Mouse (Mus musculus): Measurements from ENCODE around the gene Plxna4.

Plxna4 gene

GRCm38 (mm10) chr6:32224007-32224703 is 363.8 kb downstream of the Plxna4 start:
- no peak for DNase-seq

DNA sequence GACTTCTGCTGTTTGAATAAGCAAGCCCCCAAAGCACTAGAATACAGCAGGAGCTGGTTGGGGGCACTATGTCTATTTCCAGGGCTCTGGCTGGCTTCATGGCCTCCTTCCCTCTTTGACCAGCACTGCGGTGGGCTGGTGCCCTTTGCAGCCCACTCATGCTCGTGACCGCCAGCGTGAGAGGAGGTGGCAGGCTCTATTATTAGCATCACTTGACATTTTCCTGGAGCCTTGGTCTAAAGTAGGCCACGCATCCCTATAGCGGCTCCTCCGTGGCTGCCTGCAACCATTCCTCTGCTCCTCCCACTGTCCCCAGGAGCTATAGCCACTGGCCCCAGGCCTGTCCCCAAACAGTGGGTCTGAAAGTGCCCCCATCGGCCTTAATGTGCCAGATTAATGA is 367.2 kb downstream of the Plxna4 start:
- DNase-seq, result no peak

DNA sequence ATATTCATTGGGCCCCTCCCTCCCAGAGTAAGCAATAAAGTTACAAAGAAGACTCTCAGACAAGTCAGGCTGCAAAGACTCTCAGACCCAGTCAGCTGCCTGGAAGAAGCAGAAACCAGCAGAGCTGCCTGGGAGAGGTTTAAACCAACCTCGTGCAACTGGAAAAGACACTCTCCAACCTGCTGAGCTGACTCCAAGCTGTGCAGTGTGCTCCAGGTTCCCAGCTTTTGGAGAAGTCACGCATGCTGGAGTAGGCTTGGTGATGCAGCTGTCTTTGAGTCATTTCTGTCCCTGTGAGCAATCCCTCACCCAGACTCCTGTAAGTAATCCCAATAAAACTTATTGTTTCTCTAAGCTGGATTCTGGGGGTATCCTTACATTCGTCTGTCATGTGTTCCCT is 369.4 kb downstream of the Plxna4 start:
- DNase-seq, result no peak

DNA sequence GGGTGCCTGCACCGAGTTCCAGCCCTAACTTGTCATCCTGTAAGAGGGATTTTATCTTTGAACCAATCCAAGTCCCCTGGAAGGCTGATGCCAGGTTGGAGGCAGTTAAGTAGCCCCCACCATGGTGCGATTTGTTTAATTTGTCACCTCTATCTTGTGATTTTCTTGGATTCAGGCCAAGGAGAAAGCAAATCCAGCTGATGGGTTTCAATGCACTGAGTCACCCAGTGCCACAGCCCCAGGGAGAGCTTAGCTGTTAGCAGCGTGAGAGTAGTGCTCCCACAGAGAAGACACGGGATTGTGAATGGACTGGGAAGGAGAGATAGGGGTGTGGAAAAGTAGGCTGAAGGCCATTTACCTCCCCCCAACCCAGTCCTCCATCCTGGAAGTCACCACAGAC is 375.6 kb downstream of the Plxna4 start:
- no peak for DNase-seq

DNA sequence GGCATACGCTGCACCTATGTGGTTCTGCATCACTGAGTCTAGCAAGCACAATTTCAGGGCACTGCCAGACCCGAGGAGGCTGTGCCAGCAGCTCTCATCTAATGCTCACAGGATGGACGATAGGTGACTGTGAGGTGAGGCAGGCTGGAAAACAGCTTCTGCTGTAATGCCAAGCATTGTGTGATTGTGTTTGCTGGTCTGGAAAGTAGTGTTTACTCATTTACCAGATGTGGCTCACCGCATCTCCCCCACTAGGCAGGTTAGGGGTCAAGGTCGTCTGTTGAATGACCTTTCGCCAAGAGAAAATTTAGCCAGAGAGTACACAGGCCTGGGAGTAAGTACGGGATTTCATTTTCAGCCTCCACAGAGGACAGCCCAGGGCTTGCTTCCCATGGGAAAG is 377.9 kb downstream of the Plxna4 start:
- DNase-seq, result no peak

GRCm38 (mm10) chr6:32208951-32209350 is 379.0 kb downstream of the Plxna4 start:
- DNase-seq, result no peak

DNA sequence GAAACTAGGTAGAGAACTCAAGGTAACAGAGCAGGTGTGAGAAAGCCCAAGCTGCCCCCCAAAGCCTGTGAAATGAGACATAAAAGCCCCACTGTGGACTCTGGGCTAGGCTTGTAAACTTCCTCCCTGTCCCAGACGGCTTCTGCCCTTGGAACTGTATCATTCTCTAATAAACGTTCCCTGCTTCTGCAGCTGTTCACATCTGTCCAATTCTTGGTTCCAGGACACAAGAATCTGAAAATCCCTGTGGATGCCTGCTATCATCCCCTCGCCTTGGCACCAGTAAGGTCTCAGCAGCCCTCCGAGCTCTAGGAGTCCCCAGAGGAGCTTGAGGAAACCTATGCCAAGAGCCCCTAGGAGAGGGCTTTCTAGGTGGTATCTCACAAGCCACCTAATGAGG is 383.7 kb downstream of the Plxna4 start:
- DNase-seq, result no peak

- DNase-seq, result no peak
These were observed 384.6 kb downstream of the Plxna4 start for GRCm38 (mm10) chr6:32203389-32203788.

- no peak for DNase-seq
These were observed 385.3 kb downstream of the Plxna4 start for GRCm38 (mm10) chr6:32202664-32203192.

- DNase-seq, result no peak
These were observed 386.5 kb downstream of the Plxna4 start for GRCm38 (mm10) chr6:32201506-32201905.

- no peak for DNase-seq
These were observed 388.4 kb downstream of the Plxna4 start for GRCm38 (mm10) chr6:32199616-32200015.

- DNase-seq, result no peak
These were observed 391.1 kb downstream of the Plxna4 start for GRCm38 (mm10) chr6:32196913-32197312.

DNA sequence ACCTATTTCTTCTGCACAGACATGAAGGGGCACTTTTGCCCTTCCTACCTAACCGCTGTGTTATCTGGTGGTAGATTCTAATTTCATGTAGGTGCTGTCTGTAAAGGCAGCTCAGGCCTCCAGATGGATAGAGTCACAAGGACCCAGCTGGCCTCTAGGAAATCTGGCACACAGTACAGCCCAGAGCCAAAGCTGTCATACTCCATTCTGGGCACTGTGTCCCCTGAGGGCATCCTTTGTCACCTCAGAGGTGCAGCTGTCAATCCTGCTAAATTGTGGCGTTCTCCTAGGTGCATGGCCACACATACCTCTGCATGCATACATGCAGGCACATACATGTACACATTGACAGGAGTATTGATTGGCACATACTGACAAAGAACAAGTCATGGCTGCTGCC is 394.9 kb downstream of the Plxna4 start:
- DNase-seq, result no peak

DNA sequence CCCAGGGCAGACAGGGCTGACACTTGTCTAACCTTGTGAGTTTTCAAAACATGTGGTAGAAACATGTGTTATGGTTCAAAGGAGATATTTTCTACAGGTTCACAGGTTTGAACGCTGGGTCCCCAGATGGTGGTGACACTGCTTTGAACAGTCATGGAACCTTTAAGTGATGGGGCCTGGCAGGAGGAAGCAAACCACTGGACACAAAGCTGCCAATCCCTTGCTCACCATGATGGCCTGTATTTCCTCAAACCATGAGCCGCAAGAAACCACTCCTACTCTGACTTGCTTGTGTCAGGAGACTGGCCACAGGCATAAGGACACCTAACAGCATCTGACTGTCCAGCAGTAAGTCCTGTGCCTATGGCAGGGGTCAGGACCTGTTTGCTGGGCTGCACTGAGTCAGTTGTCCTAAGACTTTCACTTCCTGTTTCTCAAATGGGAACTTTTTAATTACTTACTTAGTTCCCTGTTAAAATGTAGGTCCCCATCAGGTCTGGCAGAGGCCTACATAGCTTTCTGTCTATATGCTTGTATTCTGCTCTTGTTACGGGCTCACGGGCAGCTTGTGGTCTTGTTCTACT is 403.5 kb downstream of the Plxna4 start:
- no peak for DNase-seq

DNA sequence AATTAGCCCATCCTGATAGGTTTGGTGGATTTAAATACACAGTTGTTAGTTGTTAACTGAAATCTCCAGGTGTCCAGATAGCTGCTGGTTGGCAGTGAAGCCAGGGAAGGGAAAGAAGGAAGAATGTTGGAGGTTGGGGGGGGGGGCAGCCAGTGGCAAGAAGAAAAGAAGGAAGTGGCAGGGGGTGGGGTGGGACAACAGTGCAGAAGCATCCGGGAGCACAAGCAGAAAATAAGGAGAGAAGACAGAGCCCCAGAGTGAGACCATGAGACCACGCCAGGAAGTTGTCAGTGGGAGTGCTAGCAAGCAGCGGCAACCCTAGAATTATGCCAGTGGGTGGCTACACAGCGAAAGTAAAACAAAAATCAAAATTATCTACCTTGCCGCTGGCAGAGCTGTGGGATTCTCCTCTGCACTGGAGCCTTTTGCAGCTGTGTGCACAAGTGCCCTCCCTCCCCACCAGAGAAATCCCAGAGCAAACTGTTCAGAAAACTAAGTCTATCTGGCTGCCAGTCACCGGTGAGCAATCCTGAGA is 404.3 kb downstream of the Plxna4 start:
- no peak for DNase-seq

DNA sequence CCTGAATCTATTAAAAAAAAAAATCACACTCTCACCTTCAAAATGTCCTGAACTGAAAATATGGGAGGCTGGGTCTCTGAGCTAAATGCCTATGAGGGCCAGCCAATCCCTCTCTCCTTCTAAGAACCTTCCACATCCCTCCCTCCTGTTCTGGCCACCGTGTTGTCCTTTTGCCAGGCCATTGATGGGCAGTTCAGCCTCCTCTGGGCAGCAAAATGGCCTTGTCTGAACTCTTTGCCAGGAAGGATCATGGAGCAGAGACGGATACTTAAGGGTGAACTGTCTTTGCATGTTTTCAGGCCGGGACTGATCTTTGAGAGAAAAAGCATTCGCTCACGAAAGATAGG is 408.0 kb downstream of the Plxna4 start:
- DNase-seq, result no peak

DNA sequence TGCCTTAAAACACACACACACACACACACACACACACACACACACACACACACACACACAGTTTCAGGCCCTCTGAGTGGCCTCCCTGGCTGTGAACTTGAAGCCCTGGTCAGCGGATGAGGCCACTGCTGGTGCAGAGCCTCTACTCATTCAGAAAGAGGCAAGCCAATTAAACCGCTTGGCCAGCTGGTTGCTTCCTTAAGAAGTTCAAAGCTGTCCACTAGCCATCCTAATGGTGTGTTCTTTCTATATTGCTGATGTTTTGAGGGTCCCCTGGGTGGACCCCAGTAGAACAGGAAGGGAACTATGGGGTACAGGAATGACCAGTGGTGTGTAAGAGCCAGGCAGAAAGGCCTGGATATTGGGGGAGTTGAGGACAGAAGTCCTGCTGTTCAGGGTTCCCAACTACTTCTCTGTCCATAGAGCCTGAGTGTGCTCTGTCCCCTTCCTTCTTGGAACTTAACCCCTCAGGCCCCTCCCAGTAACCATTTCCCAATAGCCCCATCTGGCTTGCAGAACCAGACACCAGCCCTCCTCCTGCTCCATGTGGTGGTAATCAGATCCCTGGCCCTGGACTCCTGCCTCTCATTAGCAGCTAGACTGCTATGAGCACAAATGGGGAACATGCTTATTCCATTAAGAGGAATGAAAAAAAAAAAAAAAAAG is 408.5 kb downstream of the Plxna4 start:
- DNase-seq, result no peak

DNA sequence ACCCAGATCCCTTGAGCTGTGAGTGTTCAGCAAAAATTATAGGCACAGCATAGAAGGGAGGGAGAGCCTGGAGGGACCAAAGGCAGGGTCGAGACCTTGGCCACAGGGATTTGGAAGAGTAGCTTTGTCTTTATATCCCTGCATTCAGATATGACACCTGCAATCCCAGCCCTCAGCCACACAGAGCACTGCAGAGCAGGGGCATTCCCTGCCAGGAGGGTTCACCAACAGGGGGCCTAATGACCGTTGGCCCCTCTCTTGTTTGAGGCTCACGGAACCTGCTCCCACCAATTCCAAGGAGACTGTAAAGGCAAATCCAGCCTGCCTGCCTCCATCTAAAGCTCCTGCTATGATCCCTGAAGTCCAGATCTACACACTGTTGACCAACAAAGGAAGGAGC is 410.1 kb downstream of the Plxna4 start:
- no peak for DNase-seq

- no peak for DNase-seq
These were observed 420.3 kb downstream of the Plxna4 start for GRCm38 (mm10) chr6:32167725-32168124.

DNA sequence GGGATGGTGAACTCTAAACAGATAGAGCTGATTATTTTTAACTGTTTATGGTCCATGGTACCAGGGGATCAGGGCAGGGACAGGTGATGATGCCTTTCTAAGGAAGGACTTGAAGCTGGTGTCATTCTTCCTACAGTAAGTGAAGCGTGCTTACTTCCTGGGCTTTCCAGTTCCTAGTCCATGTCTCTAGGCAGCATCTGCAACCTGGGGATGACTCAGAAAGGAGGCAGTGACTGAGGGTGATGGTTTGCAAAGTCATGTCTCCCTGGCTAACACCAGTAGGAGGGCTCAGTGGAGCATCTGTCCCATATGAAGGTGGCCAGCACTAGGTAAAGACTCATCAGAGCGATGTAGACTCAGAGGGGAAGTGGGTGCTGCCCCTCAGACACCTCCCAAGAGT is 427.6 kb downstream of the Plxna4 start:
- DNase-seq, result no peak

DNA sequence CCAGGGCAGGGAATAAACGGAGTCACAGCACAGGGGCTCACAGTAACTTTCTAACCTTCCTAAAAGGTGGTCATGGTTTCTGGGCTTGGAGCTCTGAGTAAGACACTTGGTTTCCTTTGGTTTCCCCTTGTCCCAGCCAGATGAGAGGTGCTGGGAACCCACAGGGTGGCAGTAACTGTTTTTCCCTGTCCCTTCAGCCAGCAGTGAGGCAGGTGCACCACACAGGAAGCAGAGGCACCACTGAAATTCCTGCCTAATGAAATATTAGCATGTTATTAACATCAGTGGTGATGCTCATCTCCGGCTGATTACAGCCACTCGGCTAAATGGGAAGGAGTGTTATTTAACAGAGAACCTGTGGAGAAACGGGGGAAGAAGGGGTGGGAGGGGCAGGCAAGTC is 428.1 kb downstream of the Plxna4 start:
- no peak for DNase-seq

- no peak for DNase-seq
These were observed 429.6 kb downstream of the Plxna4 start for GRCm38 (mm10) chr6:32158347-32158746.

- no peak for DNase-seq
These were observed 434.8 kb downstream of the Plxna4 start for GRCm38 (mm10) chr6:32153170-32153569.

DNA sequence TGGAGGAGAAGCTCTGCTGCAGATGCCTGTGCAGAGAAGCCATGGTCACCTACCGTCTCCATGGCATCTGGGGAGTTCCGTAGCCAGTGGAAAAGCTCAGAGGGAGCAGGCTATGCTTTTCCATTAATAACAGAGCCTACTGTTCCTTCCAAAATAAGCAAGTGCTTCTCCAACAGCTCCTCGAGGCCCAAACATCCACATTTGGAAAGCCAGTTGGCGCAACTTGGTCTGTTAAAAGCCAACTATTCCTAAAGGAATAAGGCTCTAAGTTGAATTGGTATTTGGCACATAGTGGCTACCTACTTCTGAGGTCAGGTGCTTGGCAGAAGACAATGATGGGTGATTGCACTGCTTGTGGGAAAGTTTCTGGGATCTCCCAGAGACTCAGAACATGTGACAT is 437.2 kb downstream of the Plxna4 start:
- DNase-seq, result no peak

All from thymus, postnatal 4 days (tissue).